Mouse (Mus musculus) stomach, embryonic 14.5 days (tissue): ENCODE results near the gene Fam129a. TPM values are rescaled to one million over a fixed set of nuclear protein-coding genes. Genes with fewer than 3 reads are reported as not detected.

ENCODE experiments used
- ATAC-seq: fragments of 200-750 bp; cut with Nextera tagmentation; 2 replicates; pipeline ENCODE4 v1.8.0; 2017; ENCODE audit warnings: low read depth, moderate TSS enrichment; ENCODE audit not compliant: insufficient number of reproducible peaks, insufficient read depth, low FRiP score
- H3K27ac ChIP-seq: fragments of 300-500 bp; sonication (generic); 2 replicates; pipeline ENCODE4 v1.5.1; 2014; ENCODE audit warnings: mild to moderate bottlenecking, low read length, moderate library complexity, mixed read lengths
- H3K27me3 ChIP-seq: fragments of 300-500 bp; sonication (generic); 2 replicates; pipeline ENCODE4 v1.6.1; 2014; ENCODE audit warnings: low read length, control low read depth, mixed read lengths; ENCODE audit not compliant: control insufficient read depth, insufficient read depth
- H3K36me3 ChIP-seq: fragments of 300-500 bp; sonication (generic); 2 replicates; pipeline ENCODE4 v1.6.1; 2014; ENCODE audit warnings: mild to moderate bottlenecking, control low read depth, low read length, moderate library complexity, mixed read lengths; ENCODE audit not compliant: control insufficient read depth, insufficient read depth
- H3K4me1 ChIP-seq: fragments of 300-500 bp; sonication (generic); 2 replicates; pipeline ENCODE4 v1.6.1; 2014; ENCODE audit warnings: low read length, control low read depth, mixed read lengths; ENCODE audit not compliant: control insufficient read depth, insufficient read depth
- H3K4me2 ChIP-seq: fragments of 300-500 bp; sonication (generic); replicated peaks from 2 replicates; pipeline ENCODE4 v1.6.1; 2014; ENCODE audit warnings: low read depth, low read length, control low read depth
- H3K4me3 ChIP-seq: fragments of 300-500 bp; sonication (generic); 2 replicates; pipeline ENCODE4 v1.5.1; 2014; ENCODE audit warnings: low read depth, low read length, control low read depth
- H3K9ac ChIP-seq: fragments of 300-500 bp; sonication (generic); replicated peaks from 2 replicates; pipeline ENCODE4 v1.6.1; 2014; ENCODE audit warnings: low read depth, mild to moderate bottlenecking, control low read depth, low read length, moderate library complexity, mixed read lengths
- H3K9me3 ChIP-seq: fragments of 300-500 bp; sonication (generic); 2 replicates; pipeline ENCODE4 v1.6.1; 2016; ENCODE audit warnings: low read depth, low read length, control low read depth; ENCODE audit not compliant: control insufficient read depth
- WGBS: fragments of 180-500 bp; shearing (Covaris S2); extraction: QIAGEN DNeasy Blood & Tissue Kit; methylation state at CpG from one replicate; pipeline ENCODE4 v1.1.7; 2014; 5-methylcytosine and 5-hydroxymethylcytosine counted together
- polyA plus RNA-seq: library from polyadenylated mRNA; unstranded; fragments of >200 nt; fragmentation: Nextera tagmentation; extraction: Ambion mirVana; gene quantifications from 2 replicates; pipeline ENCODE4 v1.2.1, GENCODE M21; 2014

Fam129a gene
- polyA plus RNA-seq, 1 experiment from 2014 or later, result 9.0 TPM

GRCm38 (mm10) chr1:151675684-151676083 lies 104.7 kb downstream of the Fam129a start:
- Histone ChIP-seq H3K27ac (peak overlapping the region; percentile 23; the same call in 1 of the 2 replicates), H3K9me3 (no peaks in the 10 kb centered on the region), H3K9ac (no peak overlapping the region), H3K27me3 (no peaks in the 10 kb centered on the region), H3K36me3 (no peaks in the 10 kb centered on the region), H3K4me1 (0 out of 2 replicates have a peak, but pooled peaks cover 12% of the 10 kb centered on the region), H3K4me2 (no peak overlapping the region), H3K4me3 (no peak overlapping the region)
- WGBS, result 20% methylated on average over 5 of the region's 5 CpGs
- ATAC-seq, result no peak

GRCm38 (mm10) chr1:151677185-151677809 lies 106.3 kb downstream of the Fam129a start:
- WGBS, result 26% methylated on average over 3 of the region's 4 CpGs
- no peaks in the 10 kb centered on the region for H3K27me3 ChIP-seq
- H3K36me3 ChIP-seq, result no peaks in the 10 kb centered on the region
- H3K9ac ChIP-seq, result no peak overlapping the region
- H3K27ac ChIP-seq, result no peak overlapping the region
- H3K4me3 ChIP-seq, result no peak overlapping the region
- ATAC-seq, result no peak
- 0 out of 2 replicates have a peak, but pooled peaks cover 12% of the 10 kb centered on the region for H3K4me1 ChIP-seq
- H3K9me3 ChIP-seq, result no peaks in the 10 kb centered on the region
- H3K4me2 ChIP-seq, result no peak overlapping the region

GRCm38 (mm10) chr1:151677975-151678374 lies 107.0 kb downstream of the Fam129a start:
- Histone ChIP-seq H3K4me1 (0 out of 2 replicates have a peak, but pooled peaks cover 12% of the 10 kb centered on the region), H3K9ac (no peak overlapping the region), H3K4me3 (no peak overlapping the region), H3K9me3 (no peaks in the 10 kb centered on the region), H3K27ac (no peak overlapping the region), H3K36me3 (no peaks in the 10 kb centered on the region), H3K27me3 (no peaks in the 10 kb centered on the region), H3K4me2 (no peak overlapping the region)
- no peak for ATAC-seq
- 57% methylated on average over 4 of the region's 4 CpGs for WGBS

- Histone ChIP-seq H3K4me3 (no peak overlapping the region), H3K27ac (no peak overlapping the region), H3K4me1 (0 out of 2 replicates have a peak, but pooled peaks cover 12% of the 10 kb centered on the region), H3K27me3 (no peaks in the 10 kb centered on the region), H3K36me3 (no peaks in the 10 kb centered on the region), H3K9me3 (no peaks in the 10 kb centered on the region), H3K9ac (no peak overlapping the region), H3K4me2 (no peak overlapping the region)
- 86% methylated on average over 7 of the region's 7 CpGs for WGBS
- no peak for ATAC-seq
Observed at GRCm38 (mm10) chr1:151679153-151679552, 108.2 kb downstream of the Fam129a start.

- WGBS, result 93% methylated on average over 4 of the region's 4 CpGs
- H3K4me3 ChIP-seq, result no peak overlapping the region
- ATAC-seq, result 0 out of 2 replicates have a peak, but pooled peaks have one; percentile 25
- no peaks in the 10 kb centered on the region for H3K36me3 ChIP-seq
- no peak overlapping the region for H3K27ac ChIP-seq
- H3K4me1 ChIP-seq, result 0 out of 2 replicates have a peak, but pooled peaks cover 20% of the 10 kb centered on the region
- no peak overlapping the region for H3K9ac ChIP-seq
- no peaks in the 10 kb centered on the region for H3K27me3 ChIP-seq
- no peak overlapping the region for H3K4me2 ChIP-seq
- H3K9me3 ChIP-seq, result no peaks in the 10 kb centered on the region
Observed at GRCm38 (mm10) chr1:151679883-151680613, 109.1 kb downstream of the Fam129a start.

GRCm38 (mm10) chr1:151680971-151681370 lies 110.0 kb downstream of the Fam129a start:
- H3K9me3 ChIP-seq, result no peaks in the 10 kb centered on the region
- 97% methylated on average over 3 of the region's 3 CpGs for WGBS
- H3K9ac ChIP-seq, result no peak overlapping the region

GRCm38 (mm10) chr1:151682896-151683295 lies 111.9 kb downstream of the Fam129a start:
- peaks cover 19% of the 10 kb centered on the region; the same call in 1 of the 2 replicates for H3K4me1 ChIP-seq
- no peak overlapping the region for H3K9ac ChIP-seq
- no peak overlapping the region for H3K4me2 ChIP-seq
- no peaks in the 10 kb centered on the region for H3K36me3 ChIP-seq
- H3K27me3 ChIP-seq, result no peaks in the 10 kb centered on the region
- H3K9me3 ChIP-seq, result no peaks in the 10 kb centered on the region
- no peak overlapping the region for H3K27ac ChIP-seq
- 72% methylated on average over 6 of the region's 6 CpGs for WGBS
- no peak for ATAC-seq
- no peak overlapping the region for H3K4me3 ChIP-seq

More at GRCm38 (mm10) chr1:151680971-151681370, 110.0 kb downstream of the Fam129a start:
- Histone ChIP-seq H3K4me3 (no peak overlapping the region), H3K27me3 (no peaks in the 10 kb centered on the region), H3K27ac (no peak overlapping the region), H3K4me2 (no peak overlapping the region), H3K4me1 (peaks cover 25% of the 10 kb centered on the region; the same call in 1 of the 2 replicates), H3K36me3 (no peaks in the 10 kb centered on the region)
- no peak for ATAC-seq

- ATAC-seq, result no peak
- Histone ChIP-seq H3K9me3 (no peaks in the 10 kb centered on the region), H3K36me3 (no peaks in the 10 kb centered on the region), H3K27ac (no peak overlapping the region), H3K4me3 (no peak overlapping the region), H3K4me1 (peaks cover 21% of the 10 kb centered on the region; the same call in 1 of the 2 replicates), H3K9ac (no peak overlapping the region), H3K4me2 (no peak overlapping the region), H3K27me3 (no peaks in the 10 kb centered on the region)
- WGBS, result 65% methylated on average over 7 of the region's 7 CpGs
Observed at GRCm38 (mm10) chr1:151684451-151684892, 113.5 kb downstream of the Fam129a start.
